Mouse (Mus musculus) CD4-positive, CD25-positive, alpha-beta regulatory T cell (primary cell): Measurements from ENCODE around the gene Repin1. TPM values are rescaled to one million over a fixed set of nuclear protein-coding genes. Genes with fewer than 3 reads are reported as not detected.

Source experiments
- polyA plus RNA-seq: library from polyadenylated mRNA; unstranded; fragments of 100-300 nt; shearing (Covaris generic); gene quantifications from one replicate; pipeline ENCODE4 v1.2.1, GENCODE M21; 2017

Gene Repin1
- polyA plus RNA-seq = 2.7 TPM

DNA sequence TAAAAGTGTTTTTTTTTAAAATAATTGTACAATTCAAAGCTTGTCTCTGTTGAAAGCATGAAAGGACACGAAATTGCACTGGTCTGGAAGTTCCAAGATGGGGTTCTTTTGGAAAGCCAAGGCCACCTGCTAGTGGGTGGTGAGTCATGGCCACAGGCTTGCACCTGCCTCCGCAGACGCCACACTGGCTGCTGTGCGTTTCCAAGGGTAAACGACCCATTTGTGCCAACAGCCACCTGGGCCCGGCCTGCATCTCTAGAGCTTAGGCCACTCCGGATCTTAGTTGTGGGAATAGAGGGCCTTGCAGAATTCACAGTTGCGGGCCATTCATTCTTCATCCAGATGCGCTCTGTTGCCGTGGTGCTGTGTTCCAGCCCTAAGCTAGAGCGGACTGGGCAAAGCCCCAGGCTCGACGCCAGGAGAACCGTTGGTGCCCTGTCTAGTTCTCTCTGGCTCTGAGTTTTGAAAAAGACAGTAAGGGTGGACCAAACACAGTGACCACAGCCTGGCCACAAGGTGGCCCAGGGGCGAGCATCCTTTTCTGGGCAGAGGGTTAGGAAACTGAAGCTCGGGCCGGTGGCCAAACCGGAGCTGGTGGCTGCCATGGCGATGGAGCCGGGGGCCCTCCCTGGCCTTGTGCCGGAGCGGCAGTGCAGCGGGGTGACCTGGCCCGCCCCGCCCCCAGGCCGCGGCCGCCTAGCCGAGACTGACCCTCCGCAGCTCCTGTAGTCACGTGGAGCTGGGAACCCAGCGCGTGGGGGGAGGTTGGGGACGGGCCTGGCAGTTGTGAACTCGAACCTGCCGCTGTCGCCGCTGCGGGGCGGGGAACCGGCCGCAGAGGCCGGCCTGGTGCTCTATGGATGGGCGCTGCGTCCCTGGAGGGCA is at the start of gene Repin1, which contains the start of gene Gm44965:
Repin1 (plus strand) TSS at position 726 of the 885 bp plus-strand sequence.
Gm44965 (plus strand) TSS at position 784 of the 885 bp plus-strand sequence.

GRCm38 (mm10) chr6:48554280-48555103 is 39.2 kb upstream of the Repin1 start, which contains the start of gene Lrrc61:
Gene Lrrc61, plus strand, starts transcription at chr6:48554796.

GRCm38 (mm10) chr6:48572572-48573061 is 21.1 kb upstream of the Repin1 start, which contains the start of gene Rarres2:
Gene Rarres2, minus strand, starts transcription at chr6:48572789.

DNA sequence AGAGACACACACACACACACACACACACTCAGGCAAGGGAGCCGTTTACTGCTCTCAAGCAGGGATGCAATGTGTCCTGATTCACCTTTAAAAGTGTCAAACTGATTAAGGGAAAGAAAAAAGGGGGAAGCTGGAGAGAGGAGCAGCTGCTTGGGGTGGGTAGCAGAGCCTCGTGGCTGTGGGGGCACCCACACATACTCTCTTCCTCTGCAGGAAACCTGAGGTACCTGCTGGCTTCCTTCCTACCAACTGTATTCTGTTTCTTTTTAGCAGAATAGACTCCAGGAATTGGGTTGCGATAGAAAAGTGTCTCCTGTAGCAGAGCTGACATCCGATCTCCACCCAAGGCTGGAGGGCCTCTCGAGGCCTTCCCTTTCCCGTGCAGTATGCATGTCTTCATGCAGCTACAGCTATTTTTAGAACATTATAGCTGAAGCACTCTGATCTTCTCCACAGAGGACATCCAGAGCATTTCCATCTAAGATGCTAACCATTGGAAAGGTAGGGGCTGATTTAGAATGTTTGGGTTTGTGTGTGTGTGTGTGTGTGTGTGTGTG is 4.4 kb upstream of the Repin1 start, which contains the start of gene Gm45021:
Gm45021 (plus strand) TSS at position 417 of the 557 bp plus-strand sequence.

GRCm38 (mm10) chr6:48601271-48602079 is 7.8 kb downstream of the Repin1 start, which contains the start of gene Zfp775:
Gene Zfp775, plus strand, starts transcription at chr6:48602063.

DNA sequence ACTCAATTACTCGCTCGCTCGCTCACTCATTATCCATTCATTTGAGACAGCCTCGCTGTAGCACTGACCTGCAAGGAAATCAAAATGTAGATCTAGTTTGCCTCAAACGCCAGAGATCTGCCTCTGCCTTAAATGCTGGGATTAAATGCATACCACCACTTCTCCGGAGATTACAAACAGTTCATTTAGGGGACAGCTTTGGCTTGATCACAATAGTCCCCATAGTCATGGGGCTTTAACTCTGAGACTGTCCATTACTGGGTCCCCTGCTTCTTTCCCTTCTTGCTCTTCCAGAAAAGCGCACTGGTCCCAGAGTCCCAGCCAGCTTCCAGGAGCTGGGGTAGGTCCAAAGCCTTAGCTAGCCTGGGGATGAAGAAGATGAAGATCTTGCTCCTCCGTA is 32.8 kb downstream of the Repin1 start, which contains the start of gene AI854703:
AI854703 (plus strand) TSS at position 301 of the 400 bp plus-strand sequence.

GRCm38 (mm10) chr6:48646995-48647394 is 53.3 kb downstream of the Repin1 start, which contains the start of gene Gimap8:
Gene Gimap8, plus strand, starts transcription at chr6:48647234.

Other genes starting within 250 kb of the Repin1 start
- gene Krba1, start 198.3 kb upstream of the Repin1 start, polyA plus RNA-seq = 26.2 TPM
- gene Zfp467, start 148.1 kb upstream of the Repin1 start, polyA plus RNA-seq = 32.5 TPM
- gene Sspo, start 145.7 kb upstream of the Repin1 start, polyA plus RNA-seq = 0.23 TPM
- 0.24 TPM for gene Atp6v0e2, start 56.3 kb upstream of the Repin1 start, polyA plus RNA-seq
- gene Lrrc61, start 39.1 kb upstream of the Repin1 start, polyA plus RNA-seq = 44.5 TPM
- gene Rarres2, start 21.1 kb upstream of the Repin1 start, polyA plus RNA-seq = 0.17 TPM
- not detected for gene Gm45021, start 4.3 kb upstream of the Repin1 start, polyA plus RNA-seq
- gene Gm44965, start 58 bp downstream of the Repin1 start, polyA plus RNA-seq = not detected
- gene Zfp775, start 8.2 kb downstream of the Repin1 start, polyA plus RNA-seq = 9.4 TPM
- 4.3 TPM for gene AI854703, start 32.9 kb downstream of the Repin1 start, polyA plus RNA-seq
- gene Gimap8, start 53.4 kb downstream of the Repin1 start, polyA plus RNA-seq = 154 TPM
- gene Gimap9, start 82.2 kb downstream of the Repin1 start, polyA plus RNA-seq = 297 TPM
- 1,429 TPM for gene Gimap4, start 90.7 kb downstream of the Repin1 start, polyA plus RNA-seq
- gene Gimap6, start 114.3 kb downstream of the Repin1 start, polyA plus RNA-seq = 921 TPM
- gene Gm28053, start 124.7 kb downstream of the Repin1 start, polyA plus RNA-seq = 25.5 TPM
- 299 TPM for gene Gimap7, start 124.7 kb downstream of the Repin1 start, polyA plus RNA-seq
- 563 TPM for gene Gimap1, start 145.2 kb downstream of the Repin1 start, polyA plus RNA-seq
- gene Gimap5, start 152.3 kb downstream of the Repin1 start, polyA plus RNA-seq = 207 TPM
- 2,001 TPM for gene Gimap3, start 177.0 kb downstream of the Repin1 start, polyA plus RNA-seq
- 5.5 TPM for gene Tmem176a, start 247.0 kb downstream of the Repin1 start, polyA plus RNA-seq
- gene Tmem176b, start 247.6 kb downstream of the Repin1 start, polyA plus RNA-seq = 8.6 TPM